In the genomic region with DNA sequence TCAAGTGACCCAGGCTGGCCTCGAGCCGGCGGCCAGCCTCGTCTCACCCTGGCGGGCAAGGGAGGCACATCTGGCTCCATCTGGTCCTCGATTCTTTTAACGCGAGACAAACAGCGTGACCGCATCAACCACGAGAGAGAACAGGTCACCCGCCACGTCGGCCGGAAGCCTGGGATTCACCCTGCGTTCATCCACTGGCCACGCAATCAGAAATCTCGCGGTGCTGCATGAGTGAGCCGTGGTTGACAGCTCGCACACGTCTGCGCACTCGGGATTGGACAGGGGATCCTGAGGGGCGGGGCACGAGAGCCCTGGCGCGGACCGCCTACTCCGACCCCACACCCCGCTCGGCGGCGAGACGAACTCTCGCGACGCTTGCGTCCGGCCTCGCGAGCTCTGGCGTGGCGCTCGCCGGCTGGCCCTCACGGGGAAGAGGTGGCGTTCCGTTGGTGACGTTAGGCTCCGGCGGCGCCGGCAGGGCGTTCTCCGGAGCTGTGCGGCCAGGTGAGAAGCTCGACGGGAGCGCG, we compare ENCODE assay signal across 8 mouse cellular contexts. TPM values are rescaled to one million over a fixed set of nuclear protein-coding genes. Genes with fewer than 3 reads are reported as not detected.
DNase-seq lines count a peak whose midpoint lies in the region; ATAC-seq lines count a peak whose summit lies in the region.

A gene (plus strand): TSS at position 378 of the 527 bp plus-strand sequence.

- ATAC-seq in hindbrain, embryonic 14.5 days (ENCODE audit: low FRiP score) = peak; percentile 99

- no peaks in the 10 kb centered on the region for H3K27me3 ChIP-seq in hindbrain, embryonic 14.5 days (ENCODE audit: control insufficient read depth, insufficient read depth, low read length)

- H3K4me2 ChIP-seq in hindbrain, embryonic 14.5 days (replicated peaks) = peak within 1 kb of the TSS; percentile 95

- peak within 1 kb of the TSS; percentile 88 for H3K27ac ChIP-seq in hindbrain, embryonic 14.5 days

- H3K4me1 ChIP-seq in hindbrain, embryonic 14.5 days (replicated peaks; ENCODE audit: control insufficient read depth, insufficient read depth, low read length) = peaks cover 16% of the 10 kb centered on the region

- H3K36me3 ChIP-seq in hindbrain, embryonic 14.5 days (replicated peaks; ENCODE audit: control insufficient read depth, insufficient read depth) = peaks cover 3% of the 10 kb centered on the region; the same call in 1 of the 2 replicates

- DNase-seq in R1 (ENCODE audit: low read depth, low spot score) = peak; percentile 98
- peak; percentile 96 to 99 for DNase-seq in cerebellum, postnatal 25 days
- DNase-seq in frontal cortex, postnatal 25 days (ENCODE audit: low spot score in 2 of 2) = peak; percentile 86 to 95
- peak; percentile 98 for DNase-seq in hindbrain, embryonic 14.5 days (ENCODE audit: low spot score)
- peak; percentile 97 to 98 for DNase-seq in layer of hippocampus, postnatal 36 days
- peak; percentile 99 for DNase-seq in lung, postnatal 36 days
- DNase-seq in retina, postnatal 1 day = peak; percentile 99
- peak; percentile 90 to 97 for DNase-seq in urinary bladder, adult 18-20 months (ENCODE audit: low spot score in 2 of 2)

- H3K9me3 ChIP-seq in hindbrain, embryonic 14.5 days (ENCODE audit: control insufficient read depth, low read length) = no peaks in the 10 kb centered on the region

- peak within 1 kb of the TSS; percentile 81 for H3K9ac ChIP-seq in hindbrain, embryonic 14.5 days

- WGBS in hindbrain, embryonic 14.5 days = under 1% methylated on average over 61 of the region's 61 CpGs

- peak within 1 kb of the TSS; percentile 69 for H3K4me3 ChIP-seq in hindbrain, embryonic 14.5 days (replicated peaks; ENCODE audit: low read length)

RNA-seq across cellular contexts. Expression of the gene that starts here (rescaled TPM):
- 56.2 and 64.1 TPM in 2 replicates for polyA plus RNA-seq in hindbrain, embryonic 14.5 days (2014; fragmentation: Nextera tagmentation; extraction: Ambion mirVana)
- 100 to 1,000 TPM in 1 of 2 experiments, 10 to 100 TPM in 1; 99.0 to 145 TPM for total RNA-seq in layer of hippocampus, postnatal 36 days (2021)

Comparison
In these comparisons a context has a peak if more than half of its experiments do, and no peak if none do; other contexts are left out.
1. Peak in every context shown above with its lines: DNase-seq, ATAC-seq, H3K4me3 ChIP-seq and H3K27ac ChIP-seq.